Mouse (Mus musculus) intestine, postnatal 0 days (tissue): Measurements from ENCODE around the gene Mical1. TPM values are rescaled to one million over a fixed set of nuclear protein-coding genes. Genes with fewer than 3 reads are reported as not detected.
"Not testable (repeated sequence)": the region's sequence is repeated elsewhere in the genome, so short reads cannot be mapped to it uniquely, and the experiment has no call there.

ENCODE experiments used
- ATAC-seq: fragments of 200-750 bp; cut with Nextera tagmentation; 2 replicates; pipeline ENCODE4 v1.8.0; 2017; ENCODE audit warnings: mild to moderate bottlenecking, moderate TSS enrichment, moderate library complexity
- H3K27ac ChIP-seq: fragments of 300-500 bp; sonication (generic); 2 replicates; pipeline ENCODE4 v1.5.1; 2014; ENCODE audit warnings: mild to moderate bottlenecking, low read depth, low read length, moderate library complexity
- H3K27me3 ChIP-seq: fragments of 300-500 bp; sonication (generic); replicated peaks from 2 replicates; pipeline ENCODE4 v1.6.1; 2014; ENCODE audit warnings: low read length, mixed read lengths; ENCODE audit not compliant: control insufficient read depth, insufficient read depth
- H3K36me3 ChIP-seq: fragments of 300-500 bp; sonication (generic); 2 replicates; pipeline ENCODE4 v1.6.1; 2014; ENCODE audit warnings: mild to moderate bottlenecking, moderate library complexity; ENCODE audit not compliant: control insufficient read depth, insufficient read depth
- H3K4me1 ChIP-seq: fragments of 300-500 bp; sonication (generic); replicated peaks from 2 replicates; pipeline ENCODE4 v1.6.1; 2014; ENCODE audit warnings: antibody characterized with exemption, low read length, mixed read lengths; ENCODE audit not compliant: control insufficient read depth, insufficient read depth
- H3K4me2 ChIP-seq: fragments of 300-500 bp; sonication (generic); replicated peaks from 2 replicates; pipeline ENCODE4 v1.6.1; 2014; ENCODE audit warnings: low read depth, mild to moderate bottlenecking, moderate library complexity
- H3K4me3 ChIP-seq: fragments of 300-500 bp; sonication (generic); 2 replicates; pipeline ENCODE4 v1.5.1; 2014; ENCODE audit warnings: low read depth, low read length
- H3K9ac ChIP-seq: fragments of 300-500 bp; sonication (generic); 2 replicates; pipeline ENCODE4 v1.6.1; 2014; ENCODE audit warnings: mild to moderate bottlenecking, low read depth, low read length
- H3K9me3 ChIP-seq: fragments of 300-500 bp; sonication (generic); 2 replicates; pipeline ENCODE4 v1.6.1; 2016; ENCODE audit warnings: mixed run types; ENCODE audit not compliant: control insufficient read depth
- CTCF ChIP-seq: sonication (generic); IDR thresholded peaks from 2 replicates; pipeline ENCODE4 v1.5.1; 2016; ENCODE audit warnings: low read depth, mild to moderate bottlenecking, control low read depth, antibody characterized with exemption, moderate library complexity
- WGBS: fragments of 180-500 bp; shearing (Covaris S2); extraction: QIAGEN DNeasy Blood & Tissue Kit; methylation state at CpG from one replicate; pipeline ENCODE4 v1.1.7; 2014; 5-methylcytosine and 5-hydroxymethylcytosine counted together
- polyA plus RNA-seq: library from polyadenylated mRNA; unstranded; fragments of >200 nt; fragmentation: Nextera tagmentation; extraction: Ambion mirVana; gene quantifications from 2 replicates; pipeline ENCODE4 v1.2.1, GENCODE M21; 2015

Mical1 gene
- polyA plus RNA-seq, 1 experiment from 2014 or later = 32.2 TPM

DNA sequence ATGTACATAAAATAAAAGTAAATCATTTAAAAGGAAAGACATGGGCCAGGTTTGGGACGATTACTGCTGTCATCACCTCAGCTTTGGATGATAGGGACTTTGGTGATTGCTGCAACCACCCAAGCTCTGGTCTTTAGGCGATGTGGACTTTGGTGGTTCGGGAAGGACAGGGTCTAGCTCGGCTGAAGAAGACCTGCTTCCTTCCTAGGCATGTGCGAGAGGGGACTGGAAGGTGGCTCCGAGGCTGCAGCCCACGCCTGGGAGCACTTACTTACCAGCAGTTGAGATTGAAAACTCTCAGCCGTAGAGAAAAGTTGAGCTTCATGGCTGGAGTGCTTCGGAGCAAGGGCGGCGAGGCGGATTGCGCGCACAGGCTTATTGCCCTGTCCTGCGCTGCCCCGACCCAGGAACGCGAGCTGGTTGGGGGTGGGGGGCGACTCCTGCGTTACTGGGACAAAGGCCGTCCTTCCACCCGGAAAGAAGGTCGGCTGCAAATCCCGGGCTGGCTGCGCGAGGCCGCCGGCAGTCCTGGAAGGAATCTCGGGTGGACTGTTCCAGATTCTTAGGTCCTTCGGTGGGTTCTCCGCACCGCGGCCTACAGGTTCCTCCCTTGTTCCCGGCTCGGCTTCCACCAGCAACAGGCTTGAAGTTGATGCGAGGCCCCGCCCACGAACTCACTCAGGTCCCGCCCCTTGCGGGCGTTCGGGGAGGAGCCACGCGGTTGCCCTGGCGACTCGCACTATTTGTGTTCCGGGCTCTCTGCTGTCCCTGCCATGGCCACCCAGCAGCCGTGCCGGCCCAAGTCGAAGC is 13.8 kb downstream of the Mical1 start, which contains the start of the genes Smpd2 and Ppil6:
Smpd2 (minus strand) TSS at position 662 of the 810 bp plus-strand sequence.
Ppil6 (plus strand) TSS at position 732 of the 810 bp plus-strand sequence.
- H3K4me2 ChIP-seq = peak within 1 kb of the TSS; percentile 100
- H3K4me3 ChIP-seq = peak within 1 kb of the TSS; percentile 73
- H3K27me3 ChIP-seq = no peaks in the 10 kb centered on the region
- peaks cover 32% of the 10 kb centered on the region for H3K36me3 ChIP-seq
- H3K9ac ChIP-seq = peak within 1 kb of the TSS; percentile 75
- under 1% methylated on average over 50 of the region's 50 CpGs for WGBS
- peak within 1 kb of the TSS; percentile 88 for H3K27ac ChIP-seq
- H3K4me1 ChIP-seq = peaks cover 7% of the 10 kb centered on the region
- ATAC-seq = peak; percentile 89
- no peaks in the 10 kb centered on the region for H3K9me3 ChIP-seq
- TF ChIP-seq CTCF = no peak

DNA sequence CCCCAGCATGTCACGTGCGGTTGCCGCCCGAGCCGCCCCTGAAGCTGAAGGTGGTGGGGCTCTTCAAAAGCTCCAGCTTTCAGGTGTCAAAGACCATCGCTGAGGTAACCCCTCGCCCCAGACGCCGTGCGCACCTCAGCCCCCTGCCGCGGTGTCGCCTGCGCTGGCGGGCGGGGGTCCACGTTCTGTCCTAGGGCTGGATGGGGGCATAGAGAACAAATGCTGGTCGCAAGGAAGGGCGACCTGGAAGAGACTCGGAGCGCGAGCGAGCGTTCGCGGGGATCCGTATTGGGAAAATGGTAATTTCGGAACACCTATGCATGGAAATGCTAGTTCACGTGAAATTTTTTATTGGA is 14.4 kb downstream of the Mical1 start:
- Histone ChIP-seq H3K36me3 (peaks cover 28% of the 10 kb centered on the region), H3K4me2 (peak overlapping the region; percentile 100), H3K27me3 (no peaks in the 10 kb centered on the region), H3K4me3 (peak overlapping the region; percentile 73), H3K27ac (no peak overlapping the region), H3K9me3 (no peaks in the 10 kb centered on the region), H3K4me1 (peaks cover 7% of the 10 kb centered on the region), H3K9ac (peak overlapping the region; percentile 75; the same call in 1 of the 2 replicates)
- WGBS = under 1% methylated on average over 29 of the region's 29 CpGs
- no peak for TF ChIP-seq CTCF
- ATAC-seq = 0 out of 2 replicates have a peak, but pooled peaks have one; percentile 6

DNA sequence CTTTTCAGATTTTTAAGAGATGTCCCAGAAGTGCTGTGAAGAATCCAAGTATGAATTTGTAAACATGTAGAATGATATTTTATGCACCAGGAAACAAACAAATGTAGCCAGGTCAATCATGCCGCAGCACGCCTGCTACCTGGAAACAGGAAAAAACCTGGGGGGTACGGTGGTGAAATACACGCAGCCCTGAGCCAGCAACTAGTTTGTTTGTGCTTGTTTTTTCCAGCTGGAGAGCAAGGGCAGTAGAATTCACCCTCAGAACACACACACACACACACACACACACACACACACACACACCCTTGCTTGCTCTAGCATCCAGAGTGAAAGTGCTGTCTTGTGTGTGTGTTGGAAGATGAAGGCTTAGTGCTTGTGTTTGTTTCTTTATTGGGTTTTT is 15.0 kb downstream of the Mical1 start:
- 34% methylated on average over 4 of the region's 4 CpGs for WGBS
- H3K4me1 ChIP-seq = peaks cover 7% of the 10 kb centered on the region

DNA sequence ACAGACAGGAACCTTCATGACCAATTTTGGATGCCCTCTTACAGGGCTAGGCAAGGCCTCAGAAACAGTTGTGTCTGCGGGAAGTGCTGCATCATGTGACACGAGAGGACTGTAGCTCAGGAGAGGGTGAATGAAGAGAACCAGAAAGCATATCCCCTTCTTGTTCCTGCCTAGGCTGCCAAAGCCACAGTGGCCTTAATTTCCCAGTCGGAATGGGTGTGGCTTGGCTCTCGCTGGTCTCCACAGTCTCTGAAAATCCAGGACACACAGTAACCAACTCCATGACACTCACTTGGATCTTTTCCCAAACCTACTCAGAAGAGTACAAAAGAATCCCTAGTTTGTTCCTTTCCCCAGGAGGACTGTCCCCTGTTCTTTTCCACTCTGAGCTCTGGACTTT is 24.8 kb downstream of the Mical1 start:
- Histone ChIP-seq H3K36me3 (no peaks in the 10 kb centered on the region), H3K4me3 (no peak overlapping the region), H3K4me1 (no peaks in the 10 kb centered on the region), H3K4me2 (no peak overlapping the region), H3K27me3 (no peaks in the 10 kb centered on the region), H3K9me3 (no peaks in the 10 kb centered on the region), H3K27ac (no peak overlapping the region), H3K9ac (no peak overlapping the region)
- WGBS = 53% methylated on average over 4 of the region's 4 CpGs
- no peak for TF ChIP-seq CTCF
- no peak for ATAC-seq

More for the DNA sequence above, 15.0 kb downstream of the Mical1 start:
- peaks cover 21% of the 10 kb centered on the region for H3K36me3 ChIP-seq
- no peak overlapping the region for H3K27ac ChIP-seq
- no peaks in the 10 kb centered on the region for H3K9me3 ChIP-seq
- no peak for ATAC-seq
- peak overlapping the region; percentile 73; the same call in 1 of the 2 replicates for H3K4me3 ChIP-seq
- peak overlapping the region; percentile 100; the same call in 1 of the 2 replicates for H3K4me2 ChIP-seq
- H3K27me3 ChIP-seq = no peaks in the 10 kb centered on the region
- no peak for TF ChIP-seq CTCF
- no peak overlapping the region for H3K9ac ChIP-seq

DNA sequence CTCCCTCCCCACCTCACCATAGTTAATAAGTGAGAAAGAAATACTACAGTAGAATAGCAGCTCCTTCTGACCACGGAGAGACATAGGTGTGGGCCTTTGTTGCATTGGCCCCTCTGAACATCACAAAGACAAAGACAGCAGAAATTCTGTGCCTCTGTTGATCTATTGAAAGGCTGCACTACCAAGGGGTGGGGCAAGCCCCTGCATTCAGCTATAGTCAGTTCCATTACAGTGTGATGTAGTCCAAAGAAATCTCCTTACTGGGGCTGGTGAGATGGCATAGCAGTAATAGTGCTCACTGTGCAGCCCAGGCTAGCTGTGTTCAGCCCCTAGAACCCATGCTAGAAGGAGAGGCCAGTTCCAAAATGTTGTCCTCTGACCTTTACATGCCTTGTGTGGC is 28.9 kb downstream of the Mical1 start:
- 93% methylated on average over 1 of the region's 1 CpGs for WGBS
- no peaks in the 10 kb centered on the region for H3K27me3 ChIP-seq
- no peak overlapping the region for H3K9ac ChIP-seq
- H3K36me3 ChIP-seq = no peaks in the 10 kb centered on the region
- H3K27ac ChIP-seq = no peak overlapping the region
- H3K4me2 ChIP-seq = no peak overlapping the region
- H3K4me1 ChIP-seq = no peaks in the 10 kb centered on the region
- no peak for ATAC-seq
- TF ChIP-seq CTCF = no peak
- no peaks in the 10 kb centered on the region for H3K9me3 ChIP-seq
- no peak overlapping the region for H3K4me3 ChIP-seq

DNA sequence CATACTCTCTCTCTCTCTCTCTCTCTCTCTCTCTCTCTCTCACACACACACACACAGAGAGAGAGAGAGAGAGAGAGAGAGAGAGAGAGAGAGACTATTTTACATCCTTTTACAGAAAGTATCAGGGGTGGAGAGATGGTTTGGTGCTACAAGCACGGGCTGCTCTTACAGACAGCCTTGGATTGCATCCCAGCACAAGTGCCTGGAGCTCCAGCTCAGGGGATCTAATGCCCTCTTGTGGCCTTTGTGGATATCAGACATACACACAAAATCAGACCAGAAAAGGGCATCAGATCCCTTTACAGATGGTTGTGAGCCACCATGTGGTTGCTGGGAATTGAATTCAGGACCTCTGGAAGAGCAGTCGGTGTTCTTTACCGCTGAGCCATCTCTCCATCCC is 29.3 kb downstream of the Mical1 start:
- TF ChIP-seq CTCF = peak; percentile 90
- H3K27me3 ChIP-seq, H3K4me1 ChIP-seq, H3K27ac ChIP-seq, H3K36me3 ChIP-seq, H3K9ac ChIP-seq, H3K4me3 ChIP-seq, H3K4me2 ChIP-seq, H3K9me3 ChIP-seq: not testable (repeated sequence)
- 0 out of 2 replicates have a peak, but pooled peaks have one; percentile 31 for ATAC-seq
- WGBS = 4% methylated on average over 3 of the region's 3 CpGs
